Mouse (Mus musculus) erythroblast, embryonic 14.5 days (primary cell): ENCODE results near the gene Cds2.

ENCODE experiments used
- GATA1 ChIP-seq: IDR thresholded peaks from 2 replicates; pipeline ENCODE4 v1.6.1; 2012; ENCODE audit warnings: low read length, inconsistent platforms, mixed read lengths
- TAL1 ChIP-seq: IDR thresholded peaks from 3 replicates; pipeline ENCODE4 v1.6.1; 2012; ENCODE audit warnings: low read length, inconsistent platforms, mixed read lengths

- TF ChIP-seq GATA1 = no peak
- TF ChIP-seq TAL1 = no peak
Observed at GRCm38 (mm10) chr2:132317178-132317577, 54.2 kb downstream of the Cds2 start.
